13 mouse cellular contexts compared by ENCODE assay signal in genomic region chr11:88560634-88561033, GRCm38 (mm10).
A peak's percentile ranks its signal among the peaks of the same experiment; 100 is the strongest.
DNase-seq lines count a peak whose midpoint lies in the region; ATAC-seq and TF ChIP-seq lines count a peak whose summit lies in the region.
"Had no signal": no experiment of that assay in that cellular context is flagged by ENCODE, and none has a peak within 500 bp of the region (broad histone marks: within the 10 kb centered on the region; RNA-seq: fewer than 3 reads in every experiment).

No protein-coding gene starts in this region.

- H3K9ac ChIP-seq in heart, adult 2 months (ENCODE audit: low read depth, low read length): no peak overlapping the region
- no peak overlapping the region for H3K9ac ChIP-seq in embryonic facial prominence, embryonic 12.5 days
- H3K9ac ChIP-seq in limb, embryonic 14.5 days (ENCODE audit: low read depth, low read length, severe bottlenecking): no peak overlapping the region; the same call in 1 of the 2 replicates
- H3K9ac ChIP-seq: liver, embryonic 13.5 days had no signal

- no peak overlapping the region for H3K4me2 ChIP-seq in embryonic facial prominence, embryonic 12.5 days (replicated peaks)
- no peak overlapping the region for H3K4me2 ChIP-seq in limb, embryonic 14.5 days (replicated peaks; ENCODE audit: low read depth, low read length, severe bottlenecking)
- H3K4me2 ChIP-seq: liver, embryonic 13.5 days had no signal

- H3K27ac ChIP-seq in heart, adult 2 months: peak overlapping the region; percentile 24
- H3K27ac ChIP-seq in layer of hippocampus, adult 2 months: 0 out of 2 replicates have a peak overlapping the region, but pooled peaks have one; percentile 10
- H3K27ac ChIP-seq in embryonic facial prominence, embryonic 12.5 days: peak overlapping the region; percentile 74; the same call in 1 of the 2 replicates
- H3K27ac ChIP-seq in limb, embryonic 14.5 days (replicated peaks; ENCODE audit: low read depth, low read length): 0 out of 2 replicates have a peak overlapping the region, but pooled peaks have one; percentile 43

- TF ChIP-seq POLR2A in heart, adult 2 months (IDR thresholded peaks at IDR 0.05; ENCODE audit: insufficient read depth, low read depth, low read length): no peak
- no peak for TF ChIP-seq POLR2A in limb, embryonic 14.5 days (IDR thresholded peaks at IDR 0.05; ENCODE audit: borderline replicate concordance, extremely low read depth, insufficient read depth, insufficient read length)
- no peak for TF ChIP-seq POLR2A in lung, adult 2 months (IDR thresholded peaks at IDR 0.05; ENCODE audit: borderline replicate concordance, extremely low read depth, low read depth, low read length)

- H3K4me3 ChIP-seq in heart, adult 2 months: no peak overlapping the region
- H3K4me3 ChIP-seq in layer of hippocampus, adult 2 months: no peak overlapping the region
- no peak overlapping the region for H3K4me3 ChIP-seq in embryonic facial prominence, embryonic 12.5 days
- no peak overlapping the region for H3K4me3 ChIP-seq in limb, embryonic 14.5 days (replicated peaks; ENCODE audit: low read length)
- no peak overlapping the region for H3K4me3 ChIP-seq in lung, adult 2 months (replicated peaks; ENCODE audit: extremely low read depth, low read depth, low read length)
- H3K4me3 ChIP-seq: erythroblast, embryonic 14.5 days; liver, embryonic 13.5 days had no signal

- no peaks in the 10 kb centered on the region for H3K9me3 ChIP-seq in embryonic facial prominence, embryonic 12.5 days
- H3K9me3 ChIP-seq in limb, embryonic 14.5 days (ENCODE audit: control insufficient read depth, low read length): no peaks in the 10 kb centered on the region
- H3K9me3 ChIP-seq: liver, embryonic 13.5 days had no signal

- H3K79me2 ChIP-seq in heart, adult 2 months (replicated peaks; ENCODE audit: control insufficient read depth, insufficient read depth, low read length): 0 out of 2 replicates have a peak, but pooled peaks cover 1% of the 10 kb centered on the region

- peaks cover 37% of the 10 kb centered on the region for H3K4me1 ChIP-seq in heart, adult 2 months (ENCODE audit: control insufficient read depth, insufficient read depth, low read length)
- peaks cover 58% of the 10 kb centered on the region for H3K4me1 ChIP-seq in embryonic facial prominence, embryonic 12.5 days
- peaks cover 48% of the 10 kb centered on the region for H3K4me1 ChIP-seq in limb, embryonic 14.5 days (ENCODE audit: control insufficient read depth, insufficient read depth, low read length)
- peaks cover 20% of the 10 kb centered on the region for H3K4me1 ChIP-seq in lung, adult 2 months (ENCODE audit: control insufficient read depth, insufficient read depth, low read length)

- no peak for TF ChIP-seq CTCF in heart, adult 2 months (IDR thresholded peaks at IDR 0.05)
- no peak for TF ChIP-seq CTCF in layer of hippocampus, adult 2 months (conservative IDR thresholded peaks at IDR 0.05)
- no peak for TF ChIP-seq CTCF in lung, adult 2 months (IDR thresholded peaks at IDR 0.05; ENCODE audit: insufficient read depth, low read length)

- H3K36me3 ChIP-seq in heart, adult 2 months (ENCODE audit: control insufficient read depth, insufficient read depth, low read length): peaks cover 13% of the 10 kb centered on the region
- H3K36me3 ChIP-seq in embryonic facial prominence, embryonic 12.5 days: 0 out of 2 replicates have a peak, but pooled peaks cover 6% of the 10 kb centered on the region
- H3K36me3 ChIP-seq in limb, embryonic 14.5 days (ENCODE audit: control insufficient read depth, insufficient read depth, low read length): 0 out of 2 replicates have a peak, but pooled peaks cover 3% of the 10 kb centered on the region
- H3K36me3 ChIP-seq: liver, embryonic 13.5 days had no signal

- DNase-seq in heart, adult 2 months: no peak
- DNase-seq in heart, postnatal 10 days: no peak
- DNase-seq in layer of hippocampus, adult 2 months (ENCODE audit: low spot score in 2 of 2): no peak
- DNase-seq in layer of hippocampus, postnatal 10 days (ENCODE audit: low spot score in 2 of 2): no peak
- no peak for DNase-seq in limb, embryonic 14.5 days (ENCODE audit: low spot score)
- no peak for DNase-seq in lung, adult 2 months
- DNase-seq: cerebellum, postnatal 10 days; gastrocnemius, postnatal 10 days; liver, embryonic 13.5 days; right cerebral cortex, adult 18-20 months had no signal

- no peak for TF ChIP-seq EP300 in heart, adult 2 months (IDR thresholded peaks at IDR 0.05; ENCODE audit: insufficient read depth, low read depth, low read length)

- intact Hi-C loops in heart, adult 2 months (cut with DNase I): no loop called here
- intact Hi-C loops in heart, postnatal 10 days (cut with DNase I): no loop called here

- no peak for ATAC-seq in embryonic facial prominence, embryonic 12.5 days (ENCODE audit: insufficient number of reproducible peaks, insufficient read depth, low FRiP score, low TSS enrichment)
- ATAC-seq in limb, embryonic 14.5 days (ENCODE audit: low FRiP score, low read depth): no peak
- no peak for ATAC-seq in activated CD4-positive, CD25-positive, alpha-beta regulatory T cell, adult 4 months

- WGBS in heart, adult 2 months: 79% methylated on average over 9 of the region's 9 CpGs
- 71% methylated on average over 9 of the region's 9 CpGs for WGBS in embryonic facial prominence, embryonic 12.5 days
- WGBS in limb, embryonic 14.5 days: 71% methylated on average over 9 of the region's 9 CpGs
- 87% methylated on average over 9 of the region's 9 CpGs for WGBS in lung, adult 2 months

- H3K27me3 ChIP-seq in heart, adult 2 months (ENCODE audit: control insufficient read depth, insufficient read depth, low read length): no peaks in the 10 kb centered on the region
- H3K27me3 ChIP-seq in embryonic facial prominence, embryonic 12.5 days: no peaks in the 10 kb centered on the region
- no peaks in the 10 kb centered on the region for H3K27me3 ChIP-seq in limb, embryonic 14.5 days (ENCODE audit: control insufficient read depth, insufficient read depth, low read length)
- H3K27me3 ChIP-seq: liver, embryonic 13.5 days had no signal

Comparison
In these comparisons a context has a peak if more than half of its experiments do, and no peak if none do; other contexts are left out.
1. H3K27ac ChIP-seq: peak in every context shown above with its lines; median percentile 74 in embryonic facial prominence, embryonic 12.5 days; 43 in limb, embryonic 14.5 days; 24 in heart, adult 2 months; 10 in layer of hippocampus, adult 2 months.